Mouse (Mus musculus): ENCODE measurements around the gene Igdcc4. TPM values are rescaled to one million over a fixed set of nuclear protein-coding genes. Genes with fewer than 3 reads are reported as not detected.

Igdcc4 gene
- polyA plus RNA-seq, 1 experiment from 2014 or later = 11.8 TPM

DNA sequence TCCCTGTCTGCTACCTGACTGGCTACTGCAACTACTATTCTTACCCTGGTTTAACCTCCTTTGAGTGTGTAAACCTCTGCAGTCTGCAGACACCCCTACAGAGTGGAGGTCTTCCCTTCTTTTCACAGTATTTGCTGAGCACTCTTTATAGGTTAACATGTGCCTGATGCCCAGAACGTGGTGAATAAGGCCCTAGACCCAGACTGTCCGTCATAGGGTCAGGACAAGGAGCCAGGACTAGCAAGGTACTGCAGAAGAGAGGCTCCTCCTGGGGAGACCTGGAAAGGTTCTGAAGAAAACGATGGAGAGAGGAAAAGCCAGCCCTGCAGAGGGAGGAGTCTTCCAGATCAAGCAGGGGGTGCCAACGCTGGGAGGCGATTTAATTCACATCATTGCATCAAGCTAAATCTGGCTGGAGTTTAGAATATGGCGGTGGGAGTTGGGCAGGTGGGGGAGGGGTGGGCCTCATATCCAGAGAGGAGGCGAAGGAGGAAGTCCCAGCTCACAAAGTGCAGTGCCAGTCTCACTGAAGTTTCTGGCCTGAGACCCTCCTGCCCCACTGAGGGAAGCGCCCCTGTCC lies 2.0 kb downstream of the Igdcc4 start:
- Histone ChIP-seq H3K27me3 (ENCODE audit: control insufficient read depth, insufficient read depth, low read length) (peaks cover 5% of the 10 kb centered on the region; the same call in 1 of the 2 replicates), H3K4me3 (ENCODE audit: low read depth, low read length) (peak overlapping the region; percentile 76), H3K4me1 (ENCODE audit: control insufficient read depth, insufficient read depth, low read length) (0 out of 2 replicates have a peak, but pooled peaks cover 3% of the 10 kb centered on the region), H3K4me2 (peak overlapping the region; percentile 86), H3K9me3 (replicated peaks; ENCODE audit: control insufficient read depth, low read length) (0 out of 2 replicates have a peak, but pooled peaks cover 3% of the 10 kb centered on the region), H3K36me3 (ENCODE audit: control insufficient read depth, insufficient read depth, low read length) (no peaks in the 10 kb centered on the region), H3K27ac (ENCODE audit: low read depth, low read length) (no peak overlapping the region), H3K9ac (ENCODE audit: low read depth, low read length) (no peak overlapping the region)
- no peak for ATAC-seq (replicated peaks; ENCODE audit: insufficient number of reproducible peaks, low FRiP score, low TSS enrichment)
- WGBS (ENCODE audit: insufficient replicate concordance) = 32% methylated on average over 8 of the region's 8 CpGs

DNA sequence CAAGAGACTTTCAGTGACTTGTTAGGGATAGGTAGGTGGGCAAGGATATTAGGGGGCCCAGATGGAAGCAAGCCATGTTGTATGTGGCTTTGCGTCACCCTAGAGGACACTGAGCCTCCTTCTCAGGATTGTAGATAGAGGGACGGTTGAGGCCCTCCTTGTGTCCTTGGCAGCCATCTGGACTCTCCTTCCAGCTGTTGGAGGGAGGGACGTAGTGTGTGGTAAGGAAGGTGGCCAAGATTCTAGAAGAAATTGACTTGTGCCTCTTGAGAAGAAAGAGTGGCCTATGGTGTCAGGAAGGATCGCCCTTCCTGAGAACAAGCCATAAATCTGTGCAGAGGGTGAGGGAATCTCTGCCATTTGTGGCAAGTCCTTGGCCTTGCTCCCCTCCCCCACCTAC lies 5.5 kb downstream of the Igdcc4 start:
- no peak overlapping the region for H3K27ac ChIP-seq (ENCODE audit: low read depth, low read length)
- H3K36me3 ChIP-seq (ENCODE audit: control insufficient read depth, insufficient read depth, low read length) = no peaks in the 10 kb centered on the region
- H3K4me1 ChIP-seq (ENCODE audit: control insufficient read depth, insufficient read depth, low read length) = peaks cover 13% of the 10 kb centered on the region; the same call in 1 of the 2 replicates
- 78% methylated on average over 4 of the region's 4 CpGs for WGBS (ENCODE audit: insufficient replicate concordance)
- H3K9ac ChIP-seq (ENCODE audit: low read depth, low read length) = no peak overlapping the region
- ATAC-seq (replicated peaks; ENCODE audit: insufficient number of reproducible peaks, low FRiP score, low TSS enrichment) = no peak
- peaks cover 8% of the 10 kb centered on the region; the same call in 1 of the 2 replicates for H3K27me3 ChIP-seq (ENCODE audit: control insufficient read depth, insufficient read depth, low read length)
- H3K4me3 ChIP-seq (ENCODE audit: low read depth, low read length) = no peak overlapping the region
- H3K9me3 ChIP-seq (replicated peaks; ENCODE audit: control insufficient read depth, low read length) = no peaks in the 10 kb centered on the region
- no peak overlapping the region for H3K4me2 ChIP-seq

DNA sequence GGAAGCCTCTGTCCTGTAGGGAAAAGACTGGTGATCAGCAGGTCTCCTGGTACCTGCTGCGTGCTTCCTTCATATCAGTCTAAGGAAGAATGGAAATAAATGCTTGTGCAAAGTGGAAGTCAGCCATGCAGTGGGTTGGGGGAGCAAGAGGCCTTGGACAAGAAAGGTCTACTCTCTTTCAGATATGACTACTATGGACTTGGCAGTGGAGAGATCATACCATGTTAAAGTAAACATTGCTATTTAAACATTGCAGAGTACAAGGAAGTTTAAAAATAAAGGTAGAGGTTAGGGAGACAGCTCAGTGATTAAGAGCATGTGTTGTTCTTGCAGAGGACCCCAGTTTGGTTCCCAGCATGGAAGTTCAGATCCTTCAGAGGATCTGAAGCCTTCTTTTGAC lies 6.6 kb downstream of the Igdcc4 start:
- Histone ChIP-seq H3K27me3 (ENCODE audit: control insufficient read depth, insufficient read depth, low read length) (peaks cover 8% of the 10 kb centered on the region; the same call in 1 of the 2 replicates), H3K9me3 (replicated peaks; ENCODE audit: control insufficient read depth, low read length) (no peaks in the 10 kb centered on the region), H3K36me3 (ENCODE audit: control insufficient read depth, insufficient read depth, low read length) (no peaks in the 10 kb centered on the region), H3K27ac (ENCODE audit: low read depth, low read length) (no peak overlapping the region), H3K4me2 (no peak overlapping the region), H3K9ac (ENCODE audit: low read depth, low read length) (no peak overlapping the region), H3K4me3 (ENCODE audit: low read depth, low read length) (no peak overlapping the region), H3K4me1 (ENCODE audit: control insufficient read depth, insufficient read depth, low read length) (peaks cover 9% of the 10 kb centered on the region; the same call in 1 of the 2 replicates)
- no peak for ATAC-seq (replicated peaks; ENCODE audit: insufficient number of reproducible peaks, low FRiP score, low TSS enrichment)
- 72% methylated on average over 1 of the region's 1 CpGs for WGBS (ENCODE audit: insufficient replicate concordance)

DNA sequence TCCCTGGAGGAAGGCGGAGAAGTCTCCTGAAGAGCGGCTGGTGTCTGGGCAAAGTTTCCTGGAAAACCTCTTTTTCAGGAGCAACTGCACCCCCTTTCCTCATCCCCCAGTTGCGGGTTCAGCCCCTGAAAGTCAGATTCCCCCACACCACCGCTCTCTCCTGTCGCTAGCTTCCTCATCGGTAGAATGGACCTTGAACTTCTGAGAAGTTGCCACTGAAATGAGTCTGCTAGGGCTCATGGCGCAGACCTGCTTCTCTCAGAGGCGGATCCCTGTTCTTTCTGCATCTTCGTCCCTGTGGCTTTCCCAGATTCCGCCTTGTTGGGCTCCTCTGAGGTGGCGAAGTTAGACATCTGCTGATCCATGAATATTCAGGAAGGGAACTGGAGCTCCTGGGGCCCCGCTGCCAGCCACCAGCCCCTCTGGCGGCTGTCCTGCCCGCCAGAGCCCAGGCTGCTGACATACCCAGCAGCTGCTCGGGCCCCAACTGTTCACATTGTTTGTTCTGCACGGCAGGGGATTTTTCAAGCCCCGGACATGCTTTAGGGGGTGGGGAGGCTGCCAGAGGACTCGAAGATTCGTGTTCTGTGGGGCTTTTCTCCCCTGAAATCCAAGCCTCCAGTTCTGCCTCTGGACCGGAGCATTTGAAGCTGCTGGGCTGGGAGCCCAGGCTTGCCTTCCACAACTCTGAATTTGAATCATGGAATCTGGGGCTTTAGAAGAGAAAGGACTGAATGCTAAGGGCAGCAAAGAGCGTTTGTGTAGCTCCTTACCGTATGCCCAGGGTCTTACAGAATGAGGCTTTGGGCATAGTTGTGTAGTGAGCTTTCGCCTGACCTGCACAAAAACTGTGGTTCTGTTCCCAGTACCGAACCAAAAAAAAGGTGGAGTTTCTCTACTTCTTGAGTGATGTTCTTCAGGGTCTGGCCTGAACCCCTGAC lies 8.1 kb downstream of the Igdcc4 start:
- H3K27ac ChIP-seq (ENCODE audit: low read depth, low read length) = 0 out of 2 replicates have a peak overlapping the region, but pooled peaks have one; percentile 3
- H3K9ac ChIP-seq (ENCODE audit: low read depth, low read length) = peak overlapping the region; percentile 63
- WGBS (ENCODE audit: insufficient replicate concordance) = 12% methylated on average over 24 of the region's 24 CpGs
- peaks cover 3% of the 10 kb centered on the region; the same call in 1 of the 2 replicates for H3K27me3 ChIP-seq (ENCODE audit: control insufficient read depth, insufficient read depth, low read length)
- no peaks in the 10 kb centered on the region for H3K9me3 ChIP-seq (replicated peaks; ENCODE audit: control insufficient read depth, low read length)
- peak overlapping the region; percentile 31 for H3K4me3 ChIP-seq (ENCODE audit: low read depth, low read length)
- peak overlapping the region; percentile 57 for H3K4me2 ChIP-seq
- no peak for ATAC-seq (replicated peaks; ENCODE audit: insufficient number of reproducible peaks, low FRiP score, low TSS enrichment)
- no peaks in the 10 kb centered on the region for H3K36me3 ChIP-seq (ENCODE audit: control insufficient read depth, insufficient read depth, low read length)
- H3K4me1 ChIP-seq (ENCODE audit: control insufficient read depth, insufficient read depth, low read length) = peaks cover 9% of the 10 kb centered on the region; the same call in 1 of the 2 replicates

DNA sequence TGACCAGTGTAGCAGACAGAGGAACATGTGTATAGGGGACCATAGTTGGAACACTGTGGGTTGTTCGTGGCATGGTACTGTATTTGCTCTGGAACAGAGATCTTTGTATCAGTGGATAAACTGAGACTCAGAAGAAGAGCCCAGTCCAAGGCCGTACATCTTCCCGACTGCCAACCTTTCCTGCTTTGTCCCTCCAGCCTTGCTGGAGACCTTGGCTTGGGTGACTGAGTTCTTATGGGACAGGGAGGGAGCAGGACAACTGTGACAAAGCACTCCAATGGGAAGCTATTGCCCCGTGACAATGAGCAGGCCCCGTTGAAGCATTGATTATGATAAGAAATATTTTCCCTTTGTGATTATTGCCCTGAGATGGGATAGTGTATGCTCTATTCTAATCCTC lies 10.4 kb downstream of the Igdcc4 start:
- Histone ChIP-seq H3K9ac (ENCODE audit: low read depth, low read length) (no peak overlapping the region), H3K4me3 (ENCODE audit: low read depth, low read length) (no peak overlapping the region), H3K9me3 (replicated peaks; ENCODE audit: control insufficient read depth, low read length) (no peaks in the 10 kb centered on the region), H3K4me2 (no peak overlapping the region), H3K27me3 (ENCODE audit: control insufficient read depth, insufficient read depth, low read length) (peaks cover 3% of the 10 kb centered on the region; the same call in 1 of the 2 replicates), H3K27ac (ENCODE audit: low read depth, low read length) (no peak overlapping the region), H3K4me1 (ENCODE audit: control insufficient read depth, insufficient read depth, low read length) (peaks cover 12% of the 10 kb centered on the region), H3K36me3 (ENCODE audit: control insufficient read depth, insufficient read depth, low read length) (no peaks in the 10 kb centered on the region)
- no peak for ATAC-seq (replicated peaks; ENCODE audit: insufficient number of reproducible peaks, low FRiP score, low TSS enrichment)
- WGBS (ENCODE audit: insufficient replicate concordance) = 77% methylated on average over 5 of the region's 5 CpGs

DNA sequence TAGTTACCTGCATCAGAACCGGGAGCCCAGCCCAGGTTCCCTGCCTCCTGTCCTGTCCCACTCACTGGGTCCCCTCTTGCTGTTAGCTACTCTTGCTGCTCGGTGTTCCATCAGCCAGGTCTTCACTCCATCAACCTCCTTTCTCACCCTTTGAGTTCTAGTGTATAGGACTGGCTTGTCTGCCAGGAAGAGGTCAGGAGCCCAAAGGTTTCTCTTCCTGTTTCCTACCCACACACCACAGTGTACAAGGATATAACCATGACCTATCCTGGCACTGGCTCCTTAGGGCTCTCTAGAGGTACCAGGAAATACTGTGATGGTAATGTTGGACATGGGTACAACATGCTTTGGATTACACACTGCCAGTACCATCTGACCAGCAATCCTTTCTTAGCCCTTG lies 12.4 kb downstream of the Igdcc4 start:
- 77% methylated on average over 2 of the region's 2 CpGs for WGBS (ENCODE audit: insufficient replicate concordance)
- ATAC-seq (replicated peaks; ENCODE audit: insufficient number of reproducible peaks, low FRiP score, low TSS enrichment) = no peak
- peaks cover 2% of the 10 kb centered on the region; the same call in 1 of the 2 replicates for H3K27me3 ChIP-seq (ENCODE audit: control insufficient read depth, insufficient read depth, low read length)

DNA sequence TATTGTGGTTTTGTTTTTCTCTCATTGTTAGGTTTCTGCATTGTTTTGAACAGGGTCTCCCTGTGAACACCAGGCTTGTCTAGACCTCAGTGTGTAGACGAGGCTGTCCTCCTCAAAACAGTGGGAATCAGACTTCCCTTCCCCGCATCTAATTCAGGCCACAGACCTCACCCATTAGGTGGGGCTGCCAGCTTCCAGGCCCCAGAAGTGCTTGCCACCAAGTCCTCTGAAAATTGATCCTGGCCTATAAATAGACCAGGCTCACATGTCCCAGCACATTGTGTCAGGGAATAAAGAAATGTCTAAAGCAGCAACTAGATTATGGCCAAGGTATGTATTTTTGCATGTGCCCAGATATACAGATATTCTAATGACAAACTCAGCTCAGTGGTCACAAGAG lies 14.6 kb downstream of the Igdcc4 start:
- ATAC-seq (replicated peaks; ENCODE audit: insufficient number of reproducible peaks, low FRiP score, low TSS enrichment) = no peak
- Histone ChIP-seq H3K36me3 (ENCODE audit: control insufficient read depth, insufficient read depth, low read length) (no peaks in the 10 kb centered on the region), H3K4me2 (no peak overlapping the region), H3K4me1 (ENCODE audit: control insufficient read depth, insufficient read depth, low read length) (peaks cover 3% of the 10 kb centered on the region; the same call in 1 of the 2 replicates), H3K27ac (ENCODE audit: low read depth, low read length) (no peak overlapping the region), H3K27me3 (ENCODE audit: control insufficient read depth, insufficient read depth, low read length) (no peaks in the 10 kb centered on the region), H3K4me3 (ENCODE audit: low read depth, low read length) (no peak overlapping the region), H3K9ac (ENCODE audit: low read depth, low read length) (no peak overlapping the region), H3K9me3 (replicated peaks; ENCODE audit: control insufficient read depth, low read length) (no peaks in the 10 kb centered on the region)
- WGBS (ENCODE audit: insufficient replicate concordance) = 49% methylated on average over 2 of the region's 2 CpGs

More for the DNA sequence above, 12.4 kb downstream of the Igdcc4 start:
- Histone ChIP-seq H3K27ac (ENCODE audit: low read depth, low read length) (no peak overlapping the region), H3K9ac (ENCODE audit: low read depth, low read length) (no peak overlapping the region), H3K4me1 (ENCODE audit: control insufficient read depth, insufficient read depth, low read length) (peaks cover 12% of the 10 kb centered on the region), H3K36me3 (ENCODE audit: control insufficient read depth, insufficient read depth, low read length) (no peaks in the 10 kb centered on the region), H3K4me3 (ENCODE audit: low read depth, low read length) (no peak overlapping the region), H3K4me2 (no peak overlapping the region), H3K9me3 (replicated peaks; ENCODE audit: control insufficient read depth, low read length) (no peaks in the 10 kb centered on the region)

DNA sequence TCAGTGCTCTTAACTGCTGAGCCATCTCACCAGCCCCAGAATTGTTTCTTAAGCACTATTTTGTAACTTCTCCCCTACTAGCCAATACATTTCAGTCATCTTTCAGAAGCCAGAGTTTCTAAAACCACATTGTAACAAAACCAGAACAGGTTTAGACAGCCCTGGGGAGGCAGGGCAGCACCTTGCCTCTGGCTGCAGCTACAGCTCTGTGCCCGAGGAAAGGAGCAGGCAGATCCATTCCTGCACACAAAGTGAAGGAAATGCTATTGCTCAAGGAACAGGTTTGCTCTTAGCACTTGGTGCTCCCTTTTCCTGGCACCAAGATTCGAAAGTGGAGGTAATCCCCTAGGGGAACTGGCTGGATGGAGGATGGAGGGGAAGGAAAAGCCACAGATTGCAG lies 16.2 kb downstream of the Igdcc4 start:
- Histone ChIP-seq H3K4me1 (ENCODE audit: control insufficient read depth, insufficient read depth, low read length) (peaks cover 3% of the 10 kb centered on the region), H3K27ac (ENCODE audit: low read depth, low read length) (no peak overlapping the region), H3K27me3 (ENCODE audit: control insufficient read depth, insufficient read depth, low read length) (peaks cover 10% of the 10 kb centered on the region), H3K4me2 (no peak overlapping the region), H3K4me3 (ENCODE audit: low read depth, low read length) (no peak overlapping the region), H3K9me3 (replicated peaks; ENCODE audit: control insufficient read depth, low read length) (no peaks in the 10 kb centered on the region), H3K9ac (ENCODE audit: low read depth, low read length) (no peak overlapping the region), H3K36me3 (ENCODE audit: control insufficient read depth, insufficient read depth, low read length) (no peaks in the 10 kb centered on the region)
- no peak for ATAC-seq (replicated peaks; ENCODE audit: insufficient number of reproducible peaks, low FRiP score, low TSS enrichment)
- 69% methylated on average over 2 of the region's 2 CpGs for WGBS (ENCODE audit: insufficient replicate concordance)
